Mouse (Mus musculus) layer of hippocampus, adult 18-20 months (tissue): ENCODE data around the gene Hes6. TPM values are rescaled to one million over a fixed set of nuclear protein-coding genes. Genes with fewer than 3 reads are reported as not detected.

ENCODE experiments used
- DNase-seq, 2 experiments: peaks; one replicate each; pipeline ENCODE4 v3.0.0; 2022; ENCODE audit warnings: low spot score in 2 of 2
- total RNA-seq, 2 experiments: library from RNA; stranded (reverse); gene quantifications; 2 replicates each; pipeline ENCODE4 v1.2.3; 2021

Gene Hes6
- total RNA-seq, 2 experiments from 2014 or later: 13.1 to 16.4 TPM

DNA sequence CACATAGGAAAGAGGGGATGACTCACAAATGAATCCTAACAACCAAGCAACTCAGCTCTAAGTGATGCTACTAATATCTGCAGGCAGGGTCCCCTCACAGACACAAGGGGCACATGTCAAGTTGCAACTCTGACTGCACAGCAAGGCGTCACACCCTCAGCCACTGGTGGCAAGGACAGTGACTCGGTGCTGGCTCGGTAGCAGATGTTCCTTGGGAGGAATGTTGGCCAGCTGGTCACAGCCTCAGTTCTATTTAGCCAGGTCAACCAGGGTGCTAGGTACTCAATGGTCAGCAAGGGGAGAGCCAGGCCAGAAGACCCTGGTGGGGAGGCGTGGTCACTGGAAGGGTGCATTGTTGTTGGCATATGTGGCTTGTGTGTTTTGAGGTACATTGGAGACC lies 6.0 kb downstream of the Hes6 start:
- DNase-seq: no peak

DNA sequence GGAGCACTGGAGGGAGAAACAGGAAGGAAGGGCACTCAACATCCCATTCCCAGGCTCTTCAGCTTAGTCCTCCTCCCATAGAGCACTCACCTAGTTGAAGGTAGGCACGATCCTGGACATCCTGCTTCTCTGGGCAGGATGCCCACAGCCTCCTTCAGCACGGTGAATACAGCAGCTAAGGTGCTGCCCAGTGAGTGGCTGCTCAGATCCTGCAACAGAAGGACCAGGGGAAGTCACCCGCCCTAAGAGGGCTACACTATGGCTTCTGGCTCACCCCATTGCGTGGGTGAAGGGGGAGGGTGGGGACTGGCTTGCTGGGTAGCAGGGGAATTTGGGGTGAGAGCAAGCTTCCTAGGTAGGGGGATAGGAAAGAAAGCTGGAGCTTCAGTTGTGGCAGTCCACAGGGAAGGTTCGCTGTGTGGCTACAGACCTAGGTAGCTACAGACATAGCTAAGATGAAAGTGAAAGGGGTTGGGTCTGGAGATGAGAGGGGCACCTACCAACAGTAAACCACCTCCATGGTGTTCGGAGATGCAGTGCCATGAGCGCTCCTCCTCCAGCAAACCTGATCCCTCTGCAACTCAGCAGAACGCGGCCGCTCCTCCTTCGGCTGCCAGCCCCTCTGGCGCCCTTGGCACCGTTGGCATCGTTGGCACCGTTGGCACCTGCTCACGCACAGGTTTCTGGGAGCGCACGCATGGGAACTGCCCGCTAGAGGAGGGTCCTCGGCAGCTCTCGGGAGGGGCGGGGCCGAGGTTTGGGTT lies 8.2 kb downstream of the Hes6 start:
- no peak for DNase-seq

DNA sequence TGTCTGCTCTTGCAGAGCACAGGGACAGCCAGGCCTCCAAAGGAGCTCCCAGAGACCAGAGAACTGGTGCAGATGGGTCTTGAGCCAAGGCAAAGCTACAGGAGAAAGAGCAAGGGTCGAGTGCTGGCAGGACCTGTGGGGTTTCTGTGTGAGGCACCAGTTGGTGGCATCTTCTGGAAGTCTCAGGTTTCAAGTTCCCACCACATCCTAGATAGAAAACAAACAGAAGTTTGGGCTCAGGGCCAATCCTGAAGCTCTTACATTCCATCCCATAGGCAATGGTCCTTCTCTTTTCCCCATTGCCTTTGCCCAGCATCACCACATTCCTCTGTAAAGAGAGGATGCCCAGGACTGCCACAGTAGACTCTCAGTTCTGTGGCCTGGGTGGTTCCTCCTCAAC lies 8.9 kb downstream of the Hes6 start:
- no peak for DNase-seq

GRCm38 (mm10) chr1:91398260-91399062 lies 15.4 kb downstream of the Hes6 start, which contains the start of gene Ilkap:
Gene Ilkap (minus strand): TSS chr1:91398815.
- peak; percentile 60 to 85 for DNase-seq

- DNase-seq: no peak
These were observed 15.9 kb downstream of the Hes6 start for GRCm38 (mm10) chr1:91397927-91398259.

DNA sequence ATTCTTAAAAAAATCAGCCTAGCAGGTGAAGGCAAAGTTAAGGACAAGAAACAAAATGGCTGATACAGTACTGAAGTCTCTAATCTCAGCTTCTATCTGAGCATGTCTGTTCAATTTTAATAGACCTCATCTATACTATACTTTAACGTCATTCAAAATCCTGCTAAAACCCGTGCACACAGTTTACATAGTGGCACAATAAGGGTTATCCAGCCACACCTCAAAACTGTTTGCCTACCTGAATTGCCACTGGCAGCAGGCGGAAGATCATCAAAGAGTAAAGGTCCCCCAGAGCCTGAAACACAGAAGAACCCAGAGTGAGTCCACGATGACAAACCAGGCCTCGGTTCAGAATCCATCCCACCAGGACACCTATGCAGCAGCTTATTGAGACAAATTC lies 23.5 kb downstream of the Hes6 start:
- no peak for DNase-seq

GRCm38 (mm10) chr1:91381091-91381471 lies 32.8 kb downstream of the Hes6 start:
- no peak for DNase-seq

DNA sequence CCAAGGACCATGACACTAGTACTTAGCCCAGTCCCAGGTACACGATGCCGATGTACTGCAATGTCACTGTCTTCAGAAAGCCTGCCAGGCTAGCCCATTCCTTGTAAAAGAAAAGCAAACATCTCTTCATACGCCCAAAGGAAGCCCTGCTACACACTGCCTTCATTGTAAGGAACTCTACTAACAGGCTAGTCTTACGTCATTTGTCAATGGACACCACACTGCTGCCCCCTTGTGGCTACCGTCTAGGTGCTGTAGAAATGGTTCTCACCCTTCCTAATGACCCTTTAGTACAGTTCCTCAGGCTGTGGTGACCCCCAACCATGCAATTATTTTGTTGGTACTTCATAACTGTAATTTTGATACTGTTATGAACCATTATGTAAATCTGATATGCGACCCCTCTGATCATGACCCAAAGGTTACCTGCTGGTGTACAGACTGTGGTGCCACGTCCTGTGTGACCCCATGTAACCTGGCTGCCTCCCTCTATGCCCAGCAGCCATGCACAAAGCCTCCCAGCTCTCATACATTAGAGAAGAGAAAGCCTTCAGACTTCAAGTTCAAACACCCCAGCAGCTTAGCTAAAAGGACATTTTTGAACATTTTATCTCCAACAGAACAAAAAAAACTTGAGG lies 33.3 kb downstream of the Hes6 start:
- DNase-seq: peak; percentile 54 to 83

GRCm38 (mm10) chr1:91373414-91373835 lies 40.4 kb downstream of the Hes6 start:
- no peak for DNase-seq

- no peak for DNase-seq
These were observed 43.8 kb downstream of the Hes6 start for GRCm38 (mm10) chr1:91370055-91370454.

DNA sequence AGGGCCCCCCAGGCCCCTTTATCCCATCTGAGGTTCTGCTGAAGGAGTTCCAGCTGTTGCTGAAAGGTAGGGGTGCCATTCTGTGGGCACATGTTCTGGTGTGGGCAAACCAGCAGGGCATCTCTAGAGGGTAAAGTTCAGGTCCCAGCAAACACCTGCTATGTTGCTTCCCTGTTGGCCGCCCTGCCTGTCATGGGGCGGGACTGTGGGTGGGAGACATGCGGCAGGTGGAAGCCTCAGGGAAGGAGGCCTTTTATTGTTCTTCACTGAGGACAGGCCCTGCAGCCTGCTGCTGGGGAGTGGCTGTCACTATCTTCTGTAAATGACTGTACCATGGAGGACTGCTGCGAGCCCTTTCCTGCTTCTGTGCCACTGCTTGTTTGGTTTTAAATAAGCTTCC lies 44.4 kb downstream of the Hes6 start:
- DNase-seq: no peak

DNA sequence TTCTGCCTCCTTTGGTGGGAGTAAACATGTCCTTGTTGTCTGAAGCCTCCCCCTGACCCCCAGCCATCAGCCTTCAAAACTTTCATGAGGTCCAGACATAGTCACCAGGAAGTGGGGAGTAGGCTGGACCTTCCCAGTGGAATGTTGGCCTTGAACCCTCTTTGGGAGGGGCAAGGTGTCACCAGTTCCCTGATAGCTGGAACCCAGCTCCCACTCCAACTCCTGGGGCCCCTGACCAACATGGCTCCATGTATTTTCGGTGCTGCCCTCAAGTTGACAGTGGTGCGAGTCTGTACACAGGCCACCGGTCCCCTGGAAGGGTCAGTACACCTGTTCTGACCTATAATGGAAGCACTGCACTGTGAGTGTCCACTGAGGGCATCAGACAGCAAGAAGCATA lies 46.5 kb downstream of the Hes6 start:
- no peak for DNase-seq

- peak in 1 of 2 experiments; percentile 17 for DNase-seq
These were observed 47.4 kb downstream of the Hes6 start, which contains the start of gene Erfe for GRCm38 (mm10) chr1:91366215-91367108. Gene Erfe (plus strand): TSS chr1:91366430.

DNA sequence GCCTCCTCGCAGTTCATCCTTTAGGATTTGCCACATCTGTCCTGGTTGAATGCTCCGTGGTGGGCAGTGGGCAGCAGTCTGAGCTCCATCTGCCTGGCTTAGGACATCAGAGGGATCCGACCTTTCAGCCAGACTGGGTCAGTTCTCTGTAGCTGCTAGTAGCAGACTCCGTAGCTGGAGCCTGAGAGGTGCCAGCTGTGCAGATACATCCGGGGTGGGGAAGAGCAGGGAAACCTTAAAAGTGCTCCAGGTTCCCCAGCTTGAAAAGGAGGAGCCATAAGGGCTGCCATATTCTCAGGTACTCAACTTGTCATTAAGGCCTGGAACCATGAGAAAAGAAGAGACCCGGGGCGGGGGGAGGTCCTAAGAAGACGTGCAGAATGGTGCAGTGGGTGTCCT lies 48.0 kb downstream of the Hes6 start:
- DNase-seq: no peak

- no peak for DNase-seq
These were observed 48.8 kb downstream of the Hes6 start for GRCm38 (mm10) chr1:91364822-91365644.

- DNase-seq: no peak
These were observed 51.7 kb downstream of the Hes6 start for GRCm38 (mm10) chr1:91362113-91362512.
